Mouse (Mus musculus) lung, embryonic 15.5 days (tissue): ENCODE data around the gene Syne1. TPM values are rescaled to one million over a fixed set of nuclear protein-coding genes. Genes with fewer than 3 reads are reported as not detected.

Source experiments
- ATAC-seq: fragments of 200-750 bp; cut with Nextera tagmentation; 2 replicates; pipeline ENCODE4 v1.8.0; 2017; ENCODE audit warnings: moderate number of reproducible peaks, borderline replicate concordance; ENCODE audit not compliant: low FRiP score, low TSS enrichment; ENCODE audit errors: extremely low read depth
- H3K27ac ChIP-seq: fragments of 300-500 bp; sonication (generic); 2 replicates; pipeline ENCODE4 v1.5.1; 2015; ENCODE audit warnings: moderate library complexity, mild to moderate bottlenecking, inconsistent platforms
- H3K27me3 ChIP-seq: fragments of 300-500 bp; sonication (generic); 2 replicates; pipeline ENCODE4 v1.6.1; 2015; ENCODE audit warnings: inconsistent platforms
- H3K36me3 ChIP-seq: fragments of 300-500 bp; sonication (generic); 2 replicates; pipeline ENCODE4 v1.6.1; 2015; ENCODE audit warnings: inconsistent platforms
- H3K4me1 ChIP-seq: fragments of 300-500 bp; sonication (generic); 2 replicates; pipeline ENCODE4 v1.6.1; 2015; ENCODE audit warnings: inconsistent platforms
- H3K4me2 ChIP-seq: fragments of 300-500 bp; sonication (generic); 2 replicates; pipeline ENCODE4 v1.6.1; 2015; ENCODE audit warnings: inconsistent platforms, mild to moderate bottlenecking, moderate library complexity
- H3K4me3 ChIP-seq: fragments of 300-500 bp; sonication (generic); 2 replicates; pipeline ENCODE4 v1.5.1; 2015; ENCODE audit warnings: mild to moderate bottlenecking, inconsistent platforms
- H3K9ac ChIP-seq: fragments of 300-500 bp; sonication (generic); 2 replicates; pipeline ENCODE4 v1.6.1; 2015; ENCODE audit warnings: inconsistent platforms
- H3K9me3 ChIP-seq: fragments of 300-500 bp; sonication (generic); 2 replicates; pipeline ENCODE4 v1.6.1; 2016; ENCODE audit warnings: inconsistent platforms
- WGBS: fragments of 180-500 bp; shearing (Covaris S2); methylation state at CpG from one replicate; pipeline ENCODE4 v1.1.7; 2015; 5-methylcytosine and 5-hydroxymethylcytosine counted together
- polyA plus RNA-seq: library from polyadenylated mRNA; unstranded; fragments of >200 nt; fragmentation: Nextera tagmentation; extraction: Ambion mirVana; gene quantifications from 2 replicates; pipeline ENCODE4 v1.2.1, GENCODE M21; 2015

Gene Syne1
- polyA plus RNA-seq, 1 experiment from 2014 or later, result 4.9 TPM

GRCm38 (mm10) chr10:5075724-5076123, 475.6 kb downstream of the Syne1 start:
- Histone ChIP-seq H3K36me3 (no peaks in the 10 kb centered on the region), H3K27me3 (no peaks in the 10 kb centered on the region), H3K4me2 (no peak overlapping the region), H3K9ac (no peak overlapping the region), H3K4me1 (no peaks in the 10 kb centered on the region), H3K27ac (no peak overlapping the region), H3K4me3 (no peak overlapping the region), H3K9me3 (no peaks in the 10 kb centered on the region)
- 81% methylated on average over 7 of the region's 7 CpGs for WGBS
- no peak for ATAC-seq

DNA sequence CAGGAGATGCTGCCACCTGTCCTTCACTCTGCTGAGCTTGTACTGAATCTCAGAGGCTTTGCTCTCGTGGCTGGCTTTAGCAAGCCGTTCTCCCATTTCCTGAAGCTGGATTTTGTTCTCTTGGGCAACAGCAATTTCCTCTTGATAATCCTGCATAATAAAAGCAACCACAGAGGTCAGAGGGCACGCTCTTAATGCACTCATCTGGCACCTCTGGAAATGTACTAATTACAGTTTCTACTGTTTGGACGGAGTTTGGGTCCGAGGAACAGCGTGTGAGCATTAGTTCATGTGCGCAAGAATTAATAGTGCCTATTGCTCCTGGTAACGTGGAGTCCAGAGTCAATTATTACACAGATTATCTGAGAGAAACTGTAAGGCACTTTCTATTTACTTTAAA, 479.2 kb downstream of the Syne1 start:
- no peaks in the 10 kb centered on the region for H3K4me1 ChIP-seq
- no peaks in the 10 kb centered on the region for H3K9me3 ChIP-seq
- H3K36me3 ChIP-seq, result no peaks in the 10 kb centered on the region
- WGBS, result 80% methylated on average over 8 of the region's 8 CpGs
- no peak overlapping the region for H3K9ac ChIP-seq
- no peak for ATAC-seq
- H3K4me2 ChIP-seq, result no peak overlapping the region
- H3K4me3 ChIP-seq, result no peak overlapping the region
- no peak overlapping the region for H3K27ac ChIP-seq
- no peaks in the 10 kb centered on the region for H3K27me3 ChIP-seq

DNA sequence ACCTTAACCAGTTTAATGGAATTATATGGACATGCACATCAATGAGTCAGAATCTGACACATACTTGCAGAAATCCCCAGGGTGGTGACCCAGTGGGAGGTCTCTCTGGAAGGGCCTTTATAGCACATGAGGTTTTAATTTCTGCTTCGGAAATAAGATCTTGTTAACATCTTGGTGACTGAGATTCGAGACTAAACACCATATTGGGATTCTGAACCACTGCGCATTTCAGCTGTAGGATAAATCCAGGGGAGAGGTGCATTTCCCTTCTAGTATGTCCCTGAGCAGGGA, 480.4 kb downstream of the Syne1 start:
- WGBS, result 73% methylated on average over 3 of the region's 3 CpGs
- no peak for ATAC-seq
- no peaks in the 10 kb centered on the region for H3K4me1 ChIP-seq

DNA sequence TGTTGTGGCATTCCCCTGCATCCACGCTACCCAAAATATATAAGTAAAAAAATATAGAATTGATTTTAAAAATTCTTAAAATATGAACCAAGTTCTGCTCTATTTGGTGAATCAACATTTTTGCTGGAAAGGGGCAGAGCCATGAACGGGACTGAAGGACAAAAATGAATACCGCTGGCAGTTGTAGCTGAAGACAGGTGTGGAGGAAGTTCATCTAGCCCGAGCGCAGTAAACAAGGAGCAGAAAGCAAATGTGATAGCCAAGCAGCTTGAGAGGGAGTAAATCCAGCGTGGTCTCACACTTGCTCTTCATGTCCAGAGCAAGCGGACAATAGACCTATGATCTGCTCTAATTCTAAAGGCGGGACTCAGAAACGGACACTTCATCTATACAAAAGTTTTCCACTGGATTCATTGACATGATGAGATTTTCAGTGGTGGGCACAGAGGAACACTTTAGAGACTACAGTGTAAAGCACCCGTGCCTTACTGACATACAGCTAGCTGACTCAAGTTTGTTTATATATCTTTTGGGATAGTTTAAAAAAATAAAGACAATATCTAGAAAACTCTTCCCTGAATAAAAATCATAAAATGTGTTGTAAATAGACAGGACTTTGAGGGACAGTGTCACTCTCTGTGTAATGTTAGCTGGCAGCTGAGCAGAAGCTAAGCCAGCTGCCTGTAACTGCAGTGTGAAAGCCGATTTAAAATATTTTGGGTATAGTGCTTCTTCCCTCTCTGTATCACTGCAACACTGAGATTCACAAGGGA, 480.9 kb downstream of the Syne1 start:
- no peak overlapping the region for H3K4me3 ChIP-seq
- 88% methylated on average over 11 of the region's 11 CpGs for WGBS

More for the DNA sequence above, 480.4 kb downstream of the Syne1 start:
- H3K36me3 ChIP-seq, result no peaks in the 10 kb centered on the region
- no peaks in the 10 kb centered on the region for H3K27me3 ChIP-seq
- H3K27ac ChIP-seq, result no peak overlapping the region
- no peak overlapping the region for H3K4me2 ChIP-seq
- no peak overlapping the region for H3K9ac ChIP-seq
- no peaks in the 10 kb centered on the region for H3K9me3 ChIP-seq
- no peak overlapping the region for H3K4me3 ChIP-seq

GRCm38 (mm10) chr10:5068676-5069265, 482.5 kb downstream of the Syne1 start, which contains the start of gene Gm10097:
TSS of gene Gm10097 (plus strand) at chr10:5069192.
- Histone ChIP-seq H3K4me3 (no peak within 1 kb of the TSS), H3K27me3 (no peaks in the 10 kb centered on the region), H3K27ac (no peak within 1 kb of the TSS), H3K9me3 (no peaks in the 10 kb centered on the region), H3K4me1 (no peaks in the 10 kb centered on the region), H3K4me2 (no peak within 1 kb of the TSS), H3K9ac (no peak within 1 kb of the TSS), H3K36me3 (no peaks in the 10 kb centered on the region)
- WGBS, result 80% methylated on average over 14 of the region's 14 CpGs
- ATAC-seq, result no peak

More for the DNA sequence above, 480.9 kb downstream of the Syne1 start:
- no peaks in the 10 kb centered on the region for H3K9me3 ChIP-seq
- H3K36me3 ChIP-seq, result no peaks in the 10 kb centered on the region
- no peak overlapping the region for H3K9ac ChIP-seq
- no peak overlapping the region for H3K27ac ChIP-seq
- H3K4me2 ChIP-seq, result no peak overlapping the region
- no peaks in the 10 kb centered on the region for H3K4me1 ChIP-seq
- ATAC-seq, result no peak
- no peaks in the 10 kb centered on the region for H3K27me3 ChIP-seq

GRCm38 (mm10) chr10:5067113-5067512, 484.2 kb downstream of the Syne1 start:
- H3K27ac ChIP-seq, result no peak overlapping the region
- no peaks in the 10 kb centered on the region for H3K27me3 ChIP-seq
- H3K9ac ChIP-seq, result no peak overlapping the region
- no peak overlapping the region for H3K4me2 ChIP-seq
- no peaks in the 10 kb centered on the region for H3K36me3 ChIP-seq
- no peak for ATAC-seq
- no peaks in the 10 kb centered on the region for H3K4me1 ChIP-seq
- no peaks in the 10 kb centered on the region for H3K9me3 ChIP-seq
- WGBS, result 84% methylated on average over 3 of the region's 3 CpGs
- H3K4me3 ChIP-seq, result no peak overlapping the region

GRCm38 (mm10) chr10:5059983-5060382, 491.3 kb downstream of the Syne1 start:
- no peaks in the 10 kb centered on the region for H3K4me1 ChIP-seq
- no peaks in the 10 kb centered on the region for H3K9me3 ChIP-seq
- no peak for ATAC-seq
- no peak overlapping the region for H3K9ac ChIP-seq
- H3K4me3 ChIP-seq, result no peak overlapping the region
- no peak overlapping the region for H3K4me2 ChIP-seq
- H3K36me3 ChIP-seq, result no peaks in the 10 kb centered on the region
- no peaks in the 10 kb centered on the region for H3K27me3 ChIP-seq
- WGBS, result 85% methylated on average over 2 of the region's 2 CpGs
- H3K27ac ChIP-seq, result no peak overlapping the region

DNA sequence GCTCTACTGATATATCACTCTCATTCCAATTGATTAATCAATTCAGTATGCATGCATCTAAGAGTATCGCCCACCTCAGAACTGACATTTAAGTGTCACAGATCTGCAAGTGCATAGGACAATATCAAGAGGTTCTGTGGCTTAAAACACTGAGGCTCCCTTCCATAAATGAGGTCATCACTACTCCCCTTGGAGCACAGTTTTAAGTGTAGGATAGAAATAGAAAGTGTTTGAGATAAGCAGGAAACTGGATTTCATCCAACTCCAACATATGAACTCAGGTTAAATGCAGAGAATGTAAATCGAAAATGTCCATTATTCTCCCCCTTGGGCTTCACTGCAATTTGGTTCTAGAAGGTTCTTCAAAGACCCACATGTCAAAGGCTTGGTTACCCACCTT, 492.4 kb downstream of the Syne1 start:
- Histone ChIP-seq H3K4me3 (no peak overlapping the region), H3K4me1 (no peaks in the 10 kb centered on the region), H3K4me2 (no peak overlapping the region), H3K9me3 (no peaks in the 10 kb centered on the region), H3K9ac (no peak overlapping the region), H3K36me3 (no peaks in the 10 kb centered on the region), H3K27ac (no peak overlapping the region), H3K27me3 (no peaks in the 10 kb centered on the region)
- no peak for ATAC-seq
- 71% methylated on average over 2 of the region's 2 CpGs for WGBS

GRCm38 (mm10) chr10:5057661-5058060, 493.6 kb downstream of the Syne1 start:
- Histone ChIP-seq H3K4me1 (no peaks in the 10 kb centered on the region), H3K27me3 (no peaks in the 10 kb centered on the region), H3K36me3 (no peaks in the 10 kb centered on the region), H3K4me2 (no peak overlapping the region), H3K4me3 (no peak overlapping the region), H3K9ac (no peak overlapping the region), H3K27ac (no peak overlapping the region), H3K9me3 (no peaks in the 10 kb centered on the region)
- whole genome bisulfite sequencing, result 83% methylated on average over 15 of the region's 15 CpGs
- no peak for ATAC-seq

DNA sequence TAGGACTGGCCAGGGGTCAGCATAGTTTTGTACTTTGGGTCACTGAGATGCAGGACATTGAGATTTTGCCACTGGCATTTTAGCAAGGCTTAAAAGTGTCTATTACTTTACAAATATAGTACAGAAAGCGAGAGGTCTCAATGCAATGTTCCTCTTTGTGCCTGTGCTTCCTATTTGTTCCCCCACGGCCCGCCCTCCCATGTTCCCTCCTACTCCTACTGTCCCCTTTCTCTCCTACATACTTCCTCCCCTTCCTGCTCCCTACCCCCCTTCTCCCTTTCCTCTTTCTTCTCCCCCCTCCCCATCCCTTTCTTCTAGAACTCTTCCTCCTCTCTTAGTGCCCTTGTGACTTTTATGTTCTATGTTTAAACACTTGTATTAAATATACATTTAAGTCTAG, 494.3 kb downstream of the Syne1 start:
- Histone ChIP-seq H3K9ac (no peak overlapping the region), H3K27ac (no peak overlapping the region), H3K9me3 (no peaks in the 10 kb centered on the region), H3K27me3 (no peaks in the 10 kb centered on the region), H3K4me1 (no peaks in the 10 kb centered on the region), H3K4me3 (no peak overlapping the region), H3K36me3 (no peaks in the 10 kb centered on the region), H3K4me2 (no peak overlapping the region)
- no peak for ATAC-seq
- 63% methylated on average over 3 of the region's 3 CpGs for WGBS

DNA sequence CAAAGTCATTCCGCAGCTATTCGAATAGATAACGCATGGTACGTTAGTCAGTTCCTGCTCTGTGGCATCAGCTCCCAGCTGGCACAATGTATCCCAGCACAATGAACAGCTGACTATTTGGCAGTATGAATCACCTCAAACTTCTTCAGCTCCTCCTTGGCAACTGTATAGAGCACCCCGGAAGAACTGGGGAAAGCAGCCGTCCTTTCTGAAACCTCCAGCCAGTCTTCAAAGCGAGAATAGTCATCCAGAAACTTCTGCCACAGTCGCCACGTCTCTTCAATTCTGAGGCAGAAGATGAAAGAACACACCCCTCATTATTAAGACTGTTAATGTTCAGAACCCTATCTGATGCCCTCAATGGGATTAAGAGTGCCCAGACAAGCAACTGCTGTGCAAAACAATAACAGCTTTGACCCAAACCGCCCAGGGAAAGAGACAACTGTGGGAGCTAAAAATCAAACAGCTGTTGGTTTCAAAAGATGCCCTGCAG, 495.0 kb downstream of the Syne1 start:
- H3K27me3 ChIP-seq, result no peaks in the 10 kb centered on the region
- ATAC-seq, result no peak
- H3K27ac ChIP-seq, result no peak overlapping the region
- no peaks in the 10 kb centered on the region for H3K4me1 ChIP-seq
- no peak overlapping the region for H3K9ac ChIP-seq
- no peak overlapping the region for H3K4me2 ChIP-seq
- H3K9me3 ChIP-seq, result no peaks in the 10 kb centered on the region
- WGBS, result 85% methylated on average over 10 of the region's 10 CpGs
- H3K4me3 ChIP-seq, result no peak overlapping the region
- H3K36me3 ChIP-seq, result no peaks in the 10 kb centered on the region

- Histone ChIP-seq H3K27me3 (no peaks in the 10 kb centered on the region), H3K36me3 (no peaks in the 10 kb centered on the region), H3K9me3 (no peaks in the 10 kb centered on the region), H3K9ac (no peak overlapping the region), H3K4me1 (no peaks in the 10 kb centered on the region; the same call in 1 of the 2 replicates), H3K27ac (no peak overlapping the region), H3K4me2 (no peak overlapping the region), H3K4me3 (no peak overlapping the region)
- no peak for ATAC-seq
- 85% methylated on average over 5 of the region's 5 CpGs for WGBS
Measured at GRCm38 (mm10) chr10:5045671-5046070, 505.6 kb downstream of the Syne1 start.
